Mouse (Mus musculus) cerebellum, adult 9-10 months (tissue): ENCODE measurements around the gene Phf23.

Experiments used
- DNase-seq: peaks from one replicate; pipeline ENCODE4 v3.0.0; 2022

Phf23 gene

DNA sequence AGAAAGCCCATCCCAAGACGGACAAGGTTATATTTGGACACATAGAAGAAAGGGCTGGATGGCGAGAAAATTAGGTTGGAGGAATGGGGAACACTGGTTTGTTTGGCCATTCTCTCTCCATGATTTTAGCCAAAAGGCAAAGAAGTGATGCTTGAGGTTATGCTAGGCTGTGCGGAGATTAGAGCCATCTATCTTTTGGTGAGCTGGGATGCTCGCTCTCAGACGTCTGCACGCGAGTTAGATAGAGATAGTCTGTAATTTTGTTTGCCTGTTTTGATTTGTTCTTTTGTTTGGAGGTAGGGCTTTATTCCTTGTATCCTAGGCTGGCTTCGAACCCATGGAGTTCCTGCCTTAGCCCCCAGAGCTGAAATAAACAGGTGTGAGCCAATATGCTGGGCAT lies 5.6 kb downstream of the Phf23 start:
- DNase-seq = no peak

DNA sequence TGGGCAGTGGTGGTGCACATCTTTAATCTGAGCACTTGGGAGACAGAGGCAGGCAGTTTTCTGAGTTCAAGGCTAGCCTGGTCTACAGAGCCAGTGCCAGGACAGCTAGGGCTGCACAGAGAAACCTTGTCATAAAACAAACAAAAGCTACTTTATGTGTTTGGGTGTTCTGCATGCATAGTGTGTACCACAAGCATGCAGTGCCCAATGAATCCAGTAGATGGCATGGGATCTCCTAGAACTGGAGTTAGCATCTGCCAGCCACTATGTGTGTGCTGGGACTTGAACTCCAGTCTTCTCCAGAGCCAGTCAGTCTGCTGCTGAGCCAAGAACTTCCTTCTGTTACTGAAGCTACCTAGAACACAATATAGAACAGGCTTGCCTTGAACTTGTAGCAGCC lies 6.3 kb downstream of the Phf23 start:
- no peak for DNase-seq

GRCm38 (mm10) chr11:70002471-70002870 lies 6.9 kb downstream of the Phf23 start:
- DNase-seq = no peak

DNA sequence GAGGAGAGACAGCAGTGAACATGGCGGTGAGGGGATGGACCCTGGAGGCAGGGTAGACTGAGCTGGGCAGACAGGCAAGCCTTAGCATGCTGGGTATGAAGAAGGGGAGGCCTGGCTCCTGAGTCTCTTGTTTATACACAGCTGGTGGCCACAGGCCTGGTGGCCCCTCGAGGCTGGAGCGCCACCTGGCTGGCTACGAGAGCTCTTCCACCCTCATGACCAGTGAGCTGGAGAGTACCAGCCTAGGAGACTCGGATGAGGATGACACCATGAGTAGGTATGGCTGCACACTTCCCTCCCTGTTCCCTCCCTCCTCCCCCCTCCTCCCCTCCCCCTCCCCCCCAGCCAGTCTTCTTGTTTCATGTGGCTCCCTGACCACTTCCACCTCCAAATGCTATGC lies 9.9 kb downstream of the Phf23 start:
- no peak for DNase-seq

DNA sequence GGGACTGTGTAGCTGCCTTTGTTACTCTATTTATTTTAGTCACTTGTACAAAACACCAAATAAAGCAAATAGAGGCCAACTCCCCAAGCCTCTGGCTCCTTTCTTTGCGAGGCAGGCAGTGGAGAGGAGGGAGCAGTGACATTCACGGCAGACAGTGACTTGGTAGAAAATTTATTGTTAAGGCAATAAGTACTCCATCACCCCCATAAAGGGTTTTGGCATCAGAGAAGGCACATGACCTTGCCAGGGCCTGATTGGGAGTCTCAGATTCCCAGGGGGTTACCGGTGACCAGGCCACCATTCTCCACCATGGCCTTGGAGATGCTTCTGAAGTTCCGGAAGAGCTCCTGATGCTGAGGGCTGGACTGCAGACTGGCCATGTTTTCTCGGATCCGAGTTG lies 14.5 kb downstream of the Phf23 start:
- DNase-seq = no peak

DNA sequence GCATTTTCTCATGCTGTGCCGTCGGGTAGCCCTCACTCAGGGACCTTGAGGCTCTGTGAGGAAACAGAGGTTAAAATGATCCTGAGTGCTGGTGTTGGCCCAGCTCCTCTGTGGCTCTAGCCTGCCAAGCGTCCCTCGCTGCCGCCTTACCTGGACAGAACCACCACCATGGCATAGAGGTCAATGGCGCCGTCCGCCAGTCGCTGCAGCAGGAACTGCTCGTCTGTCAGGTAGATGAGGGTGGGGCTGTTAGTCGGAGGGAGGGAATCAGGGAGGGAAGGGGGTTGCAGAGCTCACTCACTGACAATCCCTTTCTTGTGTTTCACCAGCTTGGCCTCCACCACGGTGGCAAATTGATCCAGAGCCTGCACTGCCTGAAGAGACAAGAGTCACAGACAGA lies 15.0 kb downstream of the Phf23 start:
- no peak for DNase-seq

- DNase-seq = no peak
Observed at GRCm38 (mm10) chr11:70010961-70011360, 15.4 kb downstream of the Phf23 start.

DNA sequence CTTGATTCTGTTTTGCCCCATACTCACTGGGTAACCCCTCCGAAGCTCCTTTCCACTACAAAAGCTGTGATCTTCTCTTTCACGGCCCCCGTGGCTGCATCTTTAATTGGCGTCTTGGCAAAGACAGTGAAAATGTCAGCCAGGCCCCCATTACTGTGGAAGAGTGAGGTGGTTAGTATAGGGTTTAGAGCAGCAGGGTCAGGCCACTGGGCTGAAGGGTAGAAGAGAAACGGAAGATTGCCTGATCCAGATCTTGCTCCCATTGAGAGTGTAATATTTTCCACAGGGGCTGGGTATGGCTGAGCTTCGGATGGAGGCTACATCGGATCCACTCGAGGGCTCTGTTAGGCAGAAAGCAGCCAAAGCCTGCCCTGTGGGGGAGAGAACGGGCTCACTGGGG lies 17.4 kb downstream of the Phf23 start:
- DNase-seq = no peak

- no peak for DNase-seq
Observed at GRCm38 (mm10) chr11:70013408-70013807, 17.8 kb downstream of the Phf23 start.

- DNase-seq = no peak
Observed at GRCm38 (mm10) chr11:70014051-70014450, 18.5 kb downstream of the Phf23 start.

- peak; percentile 93 for DNase-seq
Observed at GRCm38 (mm10) chr11:70014880-70015558, 19.4 kb downstream of the Phf23 start, which contains the start of gene Acadvl. Gene Acadvl, minus strand, starts transcription at chr11:70015411.

DNA sequence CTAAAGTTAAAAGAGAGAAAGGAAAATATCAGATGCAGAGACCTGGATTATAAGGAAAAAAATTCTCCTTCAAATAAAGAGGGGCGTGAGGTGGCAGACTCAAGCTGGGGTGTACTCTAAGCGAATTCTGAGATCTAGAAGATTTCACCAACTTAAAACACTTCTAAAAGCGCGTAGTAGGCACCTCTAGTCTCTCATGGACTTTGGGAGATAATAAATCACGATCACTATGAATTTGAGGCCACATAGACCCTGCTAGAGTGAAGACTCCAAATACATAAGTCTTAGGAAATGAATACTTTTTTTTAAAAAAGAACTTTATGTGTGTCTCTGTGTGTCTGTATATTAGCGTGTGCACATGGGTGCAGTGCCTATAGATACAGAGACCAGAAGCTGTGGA lies 20.1 kb downstream of the Phf23 start:
- DNase-seq = no peak

DNA sequence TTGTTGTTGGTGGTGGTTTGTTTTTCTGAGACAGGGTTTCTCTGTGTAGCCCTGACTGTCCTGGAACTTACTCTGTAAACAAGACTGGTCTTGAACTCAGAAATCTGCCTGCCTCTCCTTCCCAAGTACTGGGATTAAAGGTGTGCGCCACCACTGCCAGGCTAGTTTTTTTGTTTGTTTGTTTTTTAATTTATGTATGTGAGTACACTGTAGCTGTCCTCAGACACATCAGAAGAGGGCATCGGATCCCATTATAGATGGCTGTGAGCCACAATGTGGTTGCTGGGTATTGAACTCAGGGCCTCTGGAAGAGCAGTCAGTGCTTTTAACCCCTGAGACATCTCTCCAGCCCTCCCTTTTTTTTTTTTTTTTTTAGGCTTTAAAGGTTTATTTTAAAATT lies 20.6 kb downstream of the Phf23 start:
- peak; percentile 53 for DNase-seq

DNA sequence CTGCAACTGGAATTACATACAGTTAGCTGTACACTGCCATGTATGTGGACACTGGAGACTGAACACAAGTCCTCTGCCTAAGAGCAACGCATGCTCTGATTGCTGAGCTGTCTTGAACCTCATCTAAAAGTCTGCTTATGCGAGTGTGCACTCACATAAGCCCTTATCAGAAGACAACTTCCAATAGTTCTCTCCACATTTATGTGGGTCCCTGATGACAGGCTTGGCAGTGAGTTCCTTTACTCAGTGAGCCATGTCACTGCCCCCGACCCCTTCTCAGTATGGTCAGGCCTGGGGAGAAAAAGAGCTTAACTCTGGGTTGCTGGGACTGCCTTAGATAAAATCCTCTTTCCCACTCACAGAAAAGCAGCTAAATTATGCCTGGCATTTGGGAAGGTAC lies 21.1 kb downstream of the Phf23 start, which contains the start of gene Dlg4:
TSS of gene Dlg4 (plus strand) at position 274 of the 400 bp plus-strand sequence.
- DNase-seq = peak; percentile 55

DNA sequence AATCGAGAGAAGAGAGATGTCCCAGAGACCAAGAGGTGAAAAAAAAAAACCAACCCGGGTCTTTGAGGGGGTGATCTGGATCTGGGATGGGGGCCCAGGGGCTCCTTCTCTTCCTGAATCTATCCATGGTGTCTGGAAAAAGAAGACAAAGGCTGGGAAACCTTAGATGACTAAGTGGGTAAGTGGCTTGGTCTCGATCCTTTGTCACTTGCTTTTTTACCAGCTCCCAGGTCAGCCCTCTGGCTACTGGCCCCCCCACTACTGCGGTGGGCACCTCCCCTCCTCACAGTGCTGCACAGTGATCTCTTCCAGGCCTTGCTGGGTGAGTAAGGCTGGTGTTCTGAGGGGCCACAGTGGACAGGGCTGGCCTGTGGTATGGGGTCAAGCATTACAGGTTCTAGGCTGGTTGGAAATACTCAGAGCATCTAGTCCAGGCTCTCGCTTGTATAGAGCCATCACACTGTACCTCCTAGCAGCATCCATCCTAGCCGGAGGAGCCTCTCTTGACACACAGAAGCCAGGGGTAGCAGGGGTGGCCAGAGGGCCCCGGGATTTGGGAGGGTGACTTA lies 21.7 kb downstream of the Phf23 start:
- DNase-seq = peak; percentile 69

DNA sequence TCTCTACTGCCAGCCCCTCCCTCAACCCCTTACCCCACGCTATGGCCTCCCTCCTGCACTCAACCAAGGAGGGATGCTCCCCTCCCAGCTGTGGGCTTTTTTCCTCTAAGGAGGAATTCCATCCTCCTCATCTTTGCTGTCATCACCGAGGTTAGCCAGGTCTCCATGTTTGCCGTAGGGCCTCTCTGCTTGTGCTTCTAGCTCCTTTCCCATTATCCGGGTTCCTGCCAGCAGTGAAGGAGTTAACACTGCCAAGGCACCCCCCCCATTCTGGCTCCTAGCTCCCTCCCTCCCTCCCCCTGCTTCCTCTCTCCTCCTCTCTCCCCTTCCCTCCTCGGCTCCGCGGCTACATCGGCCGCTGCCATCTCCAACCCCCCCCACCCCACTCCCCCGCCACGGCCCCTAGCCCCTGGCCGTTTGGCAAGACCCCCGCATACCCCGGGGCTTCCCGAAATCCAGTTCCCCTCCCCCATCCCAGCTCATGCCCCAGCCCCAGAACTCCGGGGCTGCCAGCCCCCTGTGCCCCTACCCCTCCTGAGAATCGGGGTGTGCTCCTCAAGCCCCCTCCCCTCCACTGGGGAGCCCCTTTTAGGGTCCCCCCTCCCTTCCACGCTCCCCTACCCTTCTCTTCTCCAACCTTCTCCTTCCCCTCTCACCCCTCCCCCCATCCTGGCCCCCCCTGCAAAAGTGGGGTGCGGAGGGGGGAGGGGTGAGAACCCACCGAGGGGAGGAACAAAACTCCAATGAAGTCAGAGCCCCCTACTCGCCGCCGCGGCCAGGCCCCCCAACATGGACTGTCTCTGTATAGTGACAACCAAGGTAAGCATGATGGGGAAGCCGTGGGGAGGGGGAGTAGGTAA lies 22.8 kb downstream of the Phf23 start:
- peak; percentile 81 for DNase-seq

GRCm38 (mm10) chr11:70019495-70020021 lies 24.0 kb downstream of the Phf23 start:
- peak; percentile 70 for DNase-seq

GRCm38 (mm10) chr11:70020022-70020631 lies 24.6 kb downstream of the Phf23 start:
- peak; percentile 75 for DNase-seq

DNA sequence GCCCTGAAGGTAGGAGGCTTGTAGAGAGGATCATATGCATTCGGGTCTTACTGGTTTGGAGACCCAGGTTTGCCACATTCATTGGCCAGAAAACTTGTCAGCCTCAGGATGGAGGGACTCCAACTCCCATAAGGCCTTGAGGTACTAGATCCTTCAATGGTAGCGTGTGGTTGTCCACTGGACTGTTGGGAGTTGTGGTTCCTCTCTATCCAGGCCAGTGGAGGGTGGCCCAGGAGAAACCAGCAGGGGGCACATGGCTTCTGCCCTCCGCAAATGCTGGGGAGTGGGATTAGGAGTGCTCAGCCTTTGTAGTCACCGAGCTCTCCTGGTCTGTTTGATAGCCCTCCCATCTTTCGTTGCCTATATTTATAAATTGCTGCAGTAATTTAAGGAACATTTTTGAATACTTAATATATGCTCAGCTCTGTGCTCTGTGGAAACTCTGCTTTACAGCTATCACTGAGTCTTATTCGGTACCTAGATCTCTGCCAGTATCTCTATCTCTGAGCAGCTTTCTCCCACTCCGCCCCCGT lies 25.2 kb downstream of the Phf23 start:
- DNase-seq = peak; percentile 90

DNA sequence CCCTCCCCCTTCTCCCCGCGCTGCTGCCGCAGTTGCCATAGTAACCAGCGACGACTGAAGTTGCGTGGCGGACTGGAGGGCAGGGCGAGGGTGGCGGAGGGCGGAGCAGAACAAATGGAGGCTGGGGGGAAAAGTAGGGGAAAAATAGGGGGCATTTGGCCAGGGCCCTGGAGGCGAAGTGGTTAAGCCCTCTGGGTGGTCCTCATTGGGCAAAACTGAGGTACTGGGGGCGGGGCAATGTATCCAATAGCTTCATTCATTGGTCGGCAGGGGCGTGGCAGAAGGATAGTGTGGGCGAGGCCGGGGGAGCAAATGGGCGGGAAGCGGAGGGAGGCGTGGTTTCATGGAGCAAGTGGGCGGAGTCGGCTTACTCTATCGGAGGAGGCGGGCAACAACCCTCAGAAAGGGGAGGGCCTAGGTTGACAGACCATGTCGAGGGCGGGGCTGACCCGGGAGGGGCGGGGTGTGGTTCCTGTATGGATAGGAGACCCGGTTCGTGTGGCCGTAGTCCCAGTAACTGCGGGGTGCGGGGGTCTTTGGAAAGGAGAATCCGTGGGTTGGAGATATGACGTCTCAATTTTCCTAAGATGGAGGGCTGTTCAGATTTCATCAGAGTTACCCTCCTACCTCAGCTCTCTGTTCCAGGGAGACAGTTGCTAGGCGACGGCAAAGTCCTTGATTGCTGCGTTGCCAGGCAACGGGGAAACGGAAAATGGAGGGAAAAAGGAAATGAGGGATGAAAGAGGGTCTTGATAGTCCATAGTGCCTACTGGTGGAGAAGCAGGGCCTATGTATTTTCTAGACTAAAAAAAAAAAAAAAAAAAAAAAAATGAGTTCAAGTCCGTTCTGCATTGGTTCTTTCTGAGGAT lies 25.9 kb downstream of the Phf23 start:
- peak; percentile 98 for DNase-seq

- peak; percentile 54 for DNase-seq
Observed at GRCm38 (mm10) chr11:70023481-70024150, 28.0 kb downstream of the Phf23 start.
